Comparison of ENCODE assay signal across 19 mouse cellular contexts in the genomic region with DNA sequence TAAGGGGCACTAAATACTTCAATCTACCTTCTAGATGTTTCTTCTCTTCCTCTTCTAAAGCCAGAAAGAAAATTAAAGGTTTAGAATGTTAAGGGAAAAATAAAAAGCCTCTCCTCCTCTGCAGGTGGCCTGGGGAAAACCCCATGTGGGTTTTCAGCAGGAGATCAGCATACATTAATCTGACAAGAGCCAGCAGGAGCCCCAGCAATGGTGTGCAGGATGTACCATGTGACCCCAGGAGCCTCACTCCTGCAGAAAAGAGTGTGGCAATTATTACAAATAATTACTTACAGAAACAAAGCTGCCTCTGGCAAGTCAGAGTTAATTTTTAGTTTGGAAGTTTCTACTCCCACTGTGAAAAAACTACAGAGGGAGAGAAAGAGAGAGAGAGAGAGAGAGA.
A peak's percentile ranks its signal among the peaks of the same experiment; 100 is the strongest.
DNase-seq lines count a peak whose midpoint lies in the region; ATAC-seq and TF ChIP-seq lines count a peak whose summit lies in the region.
"Had no signal": no experiment of that assay in that cellular context is flagged by ENCODE, and none has a peak within 500 bp of the region (broad histone marks: within the 10 kb centered on the region; RNA-seq: fewer than 3 reads in every experiment).

No protein-coding gene starts in this region.

- no peaks in the 10 kb centered on the region for H3K4me1 ChIP-seq in kidney, embryonic 16.5 days (ENCODE audit: insufficient read depth, low read length)
- H3K4me1 ChIP-seq in forebrain, embryonic 14.5 days (ENCODE audit: control insufficient read depth, insufficient read depth, low read length), result no peaks in the 10 kb centered on the region
- no peaks in the 10 kb centered on the region for H3K4me1 ChIP-seq in midbrain, embryonic 14.5 days (ENCODE audit: control insufficient read depth, insufficient read depth, low read length)
- no peaks in the 10 kb centered on the region for H3K4me1 ChIP-seq in liver, embryonic 11.5 days (replicated peaks; ENCODE audit: control insufficient read depth, insufficient read depth, low read length)
- H3K4me1 ChIP-seq: embryonic facial prominence, embryonic 12.5 days; hindbrain, embryonic 15.5 days had no signal

- no peak for DNase-seq in kidney, adult 11 months
- peak; percentile 21 for DNase-seq in brain, adult 2 months (ENCODE audit: low read depth, low spot score)
- peak; percentile 16 for DNase-seq in forebrain, embryonic 14.5 days (ENCODE audit: low spot score)
- DNase-seq in midbrain, embryonic 14.5 days, result peak; percentile 24
- DNase-seq in left cerebral cortex, adult 2 months (ENCODE audit: extremely low spot score in 1 of 2, low spot score in 2 of 2), result no peak
- DNase-seq in liver, embryonic 11.5 days (ENCODE audit: low spot score), result no peak
- DNase-seq: adrenal gland, adult 8-10 months; cerebellum, adult 2 months; gastrocnemius, postnatal 10 days; heart, postnatal 10 days; kidney, adult 8-10 months; layer of hippocampus, postnatal 36 days; lung, postnatal 36 days; right cerebral cortex, postnatal 14 days; thymus, postnatal 25 days had no signal

- H3K27me3 ChIP-seq in kidney, embryonic 16.5 days (ENCODE audit: insufficient read depth, low read length), result no peaks in the 10 kb centered on the region
- H3K27me3 ChIP-seq in forebrain, embryonic 14.5 days (replicated peaks; ENCODE audit: control insufficient read depth, insufficient read depth, low read length), result no peaks in the 10 kb centered on the region
- no peaks in the 10 kb centered on the region for H3K27me3 ChIP-seq in midbrain, embryonic 14.5 days (ENCODE audit: control insufficient read depth, insufficient read depth, low read length)
- no peaks in the 10 kb centered on the region for H3K27me3 ChIP-seq in liver, embryonic 11.5 days (replicated peaks; ENCODE audit: control insufficient read depth, insufficient read depth, low read length)
- H3K27me3 ChIP-seq: embryonic facial prominence, embryonic 12.5 days; hindbrain, embryonic 15.5 days; limb, embryonic 12.5 days had no signal

- H3K9ac ChIP-seq in kidney, embryonic 16.5 days (replicated peaks; ENCODE audit: low read length), result no peak overlapping the region
- H3K9ac ChIP-seq in forebrain, embryonic 14.5 days (ENCODE audit: low read length), result no peak overlapping the region
- no peak overlapping the region for H3K9ac ChIP-seq in midbrain, embryonic 14.5 days (replicated peaks; ENCODE audit: low read length)
- H3K9ac ChIP-seq in liver, embryonic 11.5 days (ENCODE audit: low read depth, low read length), result no peak overlapping the region
- H3K9ac ChIP-seq: embryonic facial prominence, embryonic 12.5 days; hindbrain, embryonic 15.5 days; limb, embryonic 12.5 days had no signal

- no peak overlapping the region for H3K4me3 ChIP-seq in kidney, embryonic 16.5 days (ENCODE audit: low read length)
- no peak overlapping the region for H3K4me3 ChIP-seq in forebrain, embryonic 14.5 days (ENCODE audit: low read depth, low read length)
- H3K4me3 ChIP-seq in midbrain, embryonic 14.5 days (replicated peaks; ENCODE audit: low read depth, low read length), result no peak overlapping the region
- no peak overlapping the region for H3K4me3 ChIP-seq in left cerebral cortex, adult 2 months
- no peak overlapping the region for H3K4me3 ChIP-seq in liver, embryonic 11.5 days (ENCODE audit: low read depth, low read length)
- H3K4me3 ChIP-seq: embryonic facial prominence, embryonic 12.5 days; hindbrain, embryonic 15.5 days; limb, embryonic 12.5 days had no signal

- no peaks in the 10 kb centered on the region for H3K36me3 ChIP-seq in kidney, embryonic 16.5 days (ENCODE audit: insufficient read depth, low read length)
- H3K36me3 ChIP-seq in forebrain, embryonic 14.5 days (ENCODE audit: control insufficient read depth, insufficient read depth, low read length), result no peaks in the 10 kb centered on the region
- no peaks in the 10 kb centered on the region for H3K36me3 ChIP-seq in midbrain, embryonic 14.5 days (ENCODE audit: control insufficient read depth, insufficient read depth, low read length)
- H3K36me3 ChIP-seq in liver, embryonic 11.5 days (ENCODE audit: control insufficient read depth, insufficient read depth, low read length), result no peaks in the 10 kb centered on the region
- H3K36me3 ChIP-seq: embryonic facial prominence, embryonic 12.5 days; hindbrain, embryonic 15.5 days; limb, embryonic 12.5 days had no signal

- TF ChIP-seq CTCF in left cerebral cortex, adult 2 months (IDR thresholded peaks at IDR 0.05), result no peak

- H3K9me3 ChIP-seq in kidney, embryonic 16.5 days (ENCODE audit: low read length), result no peaks in the 10 kb centered on the region
- no peaks in the 10 kb centered on the region for H3K9me3 ChIP-seq in forebrain, embryonic 14.5 days (replicated peaks; ENCODE audit: control insufficient read depth, low read length)
- H3K9me3 ChIP-seq in midbrain, embryonic 14.5 days (ENCODE audit: control insufficient read depth, low read length), result no peaks in the 10 kb centered on the region
- no peaks in the 10 kb centered on the region for H3K9me3 ChIP-seq in liver, embryonic 11.5 days (ENCODE audit: control insufficient read depth, low read length)
- H3K9me3 ChIP-seq: embryonic facial prominence, embryonic 12.5 days; hindbrain, embryonic 15.5 days; limb, embryonic 12.5 days had no signal

- intact Hi-C loops in left cerebral cortex, adult 2 months (cut with DNase I), result no loop called here

- no peak overlapping the region for H3K4me2 ChIP-seq in kidney, embryonic 16.5 days (replicated peaks; ENCODE audit: low read depth, low read length)
- H3K4me2 ChIP-seq in forebrain, embryonic 14.5 days (ENCODE audit: low read length), result no peak overlapping the region
- H3K4me2 ChIP-seq in midbrain, embryonic 14.5 days (ENCODE audit: low read length), result no peak overlapping the region
- H3K4me2 ChIP-seq in liver, embryonic 11.5 days, result no peak overlapping the region
- H3K4me2 ChIP-seq: embryonic facial prominence, embryonic 12.5 days; hindbrain, embryonic 15.5 days; limb, embryonic 12.5 days had no signal

- peak; percentile 54; the same call in 1 of the 2 replicates for ATAC-seq in kidney, embryonic 16.5 days (ENCODE audit: low FRiP score, low TSS enrichment)
- peak; percentile 63 for ATAC-seq in forebrain, embryonic 14.5 days
- peak; percentile 75; the same call in 1 of the 2 replicates for ATAC-seq in midbrain, embryonic 14.5 days (ENCODE audit: low FRiP score, low TSS enrichment)
- no peak for ATAC-seq in liver, embryonic 11.5 days (replicated peaks; ENCODE audit: low FRiP score)

- H3K27ac ChIP-seq in kidney, embryonic 16.5 days (ENCODE audit: low read length), result no peak overlapping the region
- no peak overlapping the region for H3K27ac ChIP-seq in forebrain, embryonic 14.5 days (ENCODE audit: low read depth, low read length)
- H3K27ac ChIP-seq in midbrain, embryonic 14.5 days (replicated peaks; ENCODE audit: low read depth, low read length), result no peak overlapping the region
- H3K27ac ChIP-seq in left cerebral cortex, adult 2 months, result no peak overlapping the region
- no peak overlapping the region for H3K27ac ChIP-seq in liver, embryonic 11.5 days (ENCODE audit: low read depth, low read length)
- H3K27ac ChIP-seq: embryonic facial prominence, embryonic 12.5 days; hindbrain, embryonic 15.5 days; limb, embryonic 12.5 days had no signal

Comparison
In these comparisons a context has a peak if more than half of its experiments do, and no peak if none do; other contexts are left out.
1. DNase-seq: peak in brain, adult 2 months (single experiment), forebrain, embryonic 14.5 days (single experiment) and midbrain, embryonic 14.5 days (single experiment); none in kidney, adult 11 months (single experiment), left cerebral cortex, adult 2 months (0 of 2) and liver, embryonic 11.5 days (single experiment).